Mouse (Mus musculus) forebrain, embryonic 10.5 days (tissue): ENCODE measurements at regions not wholly inside any gene's neighbourhood (a gene's known extent, or its start where the extent isn't known, plus 50 kb on each side); places are given as distances from the start of the nearest gene placed in this dataset.
A peak's percentile ranks its signal among the peaks of the same experiment; 100 is the strongest.

ENCODE experiments used
- DNase-seq: peaks from one replicate; pipeline ENCODE4 v3.0.0-alpha.2; 2017; ENCODE audit warnings: low spot score; ENCODE audit errors: extremely low spot score
- H3K27ac ChIP-seq: fragments of 300-500 bp; sonication (generic); 2 replicates; pipeline ENCODE4 v1.5.1; 2016; ENCODE audit warnings: mild to moderate bottlenecking
- H3K27me3 ChIP-seq: fragments of 300-500 bp; sonication (generic); 2 replicates; pipeline ENCODE4 v1.6.1; 2016; ENCODE audit warnings: mild to moderate bottlenecking; ENCODE audit not compliant: poor library complexity, severe bottlenecking
- H3K36me3 ChIP-seq: fragments of 300-500 bp; sonication (generic); replicated peaks from 2 replicates; pipeline ENCODE4 v1.6.1; 2016; ENCODE audit warnings: mild to moderate bottlenecking, moderate library complexity
- H3K4me1 ChIP-seq: fragments of 300-500 bp; sonication (generic); 2 replicates; pipeline ENCODE4 v1.6.1; 2016
- H3K4me3 ChIP-seq: fragments of 300-500 bp; sonication (generic); 2 replicates; pipeline ENCODE4 v1.5.1; 2016; ENCODE audit warnings: mild to moderate bottlenecking, moderate library complexity
- H3K9me3 ChIP-seq: fragments of 300-500 bp; sonication (generic); 2 replicates; pipeline ENCODE4 v1.6.1; 2016; ENCODE audit warnings: mild to moderate bottlenecking, moderate library complexity
- WGBS: fragments of 180-500 bp; shearing (Covaris S2); methylation state at CpG from one replicate; pipeline ENCODE4 v1.1.7; 2016; 5-methylcytosine and 5-hydroxymethylcytosine counted together

- H3K4me1 ChIP-seq: peaks cover 17% of the 10 kb centered on the region
- H3K4me3 ChIP-seq: no peak overlapping the region
- peak overlapping the region; percentile 74 for H3K27ac ChIP-seq
- DNase-seq: peak; percentile 20
- no peaks in the 10 kb centered on the region for H3K27me3 ChIP-seq
- H3K9me3 ChIP-seq: no peaks in the 10 kb centered on the region
- WGBS: 31% methylated on average over 5 of the region's 5 CpGs
- H3K36me3 ChIP-seq: no peaks in the 10 kb centered on the region
These were observed 150.7 kb downstream of the Klhl25 start for GRCm38 (mm10) chr7:75998853-75999252.

GRCm38 (mm10) chr7:75999324-75999907 lies 151.3 kb downstream of the Klhl25 start:
- Histone ChIP-seq H3K36me3 (no peaks in the 10 kb centered on the region), H3K27ac (peak overlapping the region; percentile 74), H3K4me3 (no peak overlapping the region), H3K27me3 (no peaks in the 10 kb centered on the region), H3K4me1 (peaks cover 17% of the 10 kb centered on the region), H3K9me3 (no peaks in the 10 kb centered on the region)
- 79% methylated on average over 2 of the region's 2 CpGs for WGBS
- DNase-seq: peak; percentile 13

- 97% methylated on average over 1 of the region's 1 CpGs for WGBS
- Histone ChIP-seq H3K36me3 (no peaks in the 10 kb centered on the region), H3K9me3 (no peaks in the 10 kb centered on the region), H3K27me3 (no peaks in the 10 kb centered on the region), H3K4me3 (no peak overlapping the region), H3K27ac (no peak overlapping the region), H3K4me1 (peaks cover 17% of the 10 kb centered on the region)
- DNase-seq: peak; percentile 4
These were observed 152.9 kb downstream of the Klhl25 start for GRCm38 (mm10) chr7:76001012-76001411.

GRCm38 (mm10) chr7:76008226-76008625 lies 160.1 kb downstream of the Klhl25 start:
- Histone ChIP-seq H3K4me3 (no peak overlapping the region), H3K27ac (no peak overlapping the region), H3K9me3 (peaks cover 8% of the 10 kb centered on the region; the same call in 1 of the 2 replicates), H3K36me3 (no peaks in the 10 kb centered on the region), H3K4me1 (no peaks in the 10 kb centered on the region), H3K27me3 (no peaks in the 10 kb centered on the region)
- DNase-seq: no peak
- 71% methylated on average over 6 of the region's 6 CpGs for WGBS

GRCm38 (mm10) chr7:76047743-76048142 lies 181.9 kb upstream of the Agbl1 start:
- Histone ChIP-seq H3K4me3 (no peak overlapping the region), H3K36me3 (no peaks in the 10 kb centered on the region), H3K9me3 (no peaks in the 10 kb centered on the region), H3K27ac (no peak overlapping the region), H3K4me1 (no peaks in the 10 kb centered on the region), H3K27me3 (no peaks in the 10 kb centered on the region)
- DNase-seq: no peak
- WGBS: 92% methylated on average over 3 of the region's 3 CpGs

GRCm38 (mm10) chr7:76049342-76049741 lies 180.3 kb upstream of the Agbl1 start:
- Histone ChIP-seq H3K4me1 (no peaks in the 10 kb centered on the region), H3K9me3 (no peaks in the 10 kb centered on the region), H3K36me3 (no peaks in the 10 kb centered on the region), H3K4me3 (no peak overlapping the region), H3K27me3 (no peaks in the 10 kb centered on the region), H3K27ac (no peak overlapping the region)
- WGBS: 87% methylated on average over 2 of the region's 2 CpGs
- DNase-seq: no peak

GRCm38 (mm10) chr7:76053843-76054242 lies 175.8 kb upstream of the Agbl1 start:
- DNase-seq: no peak
- WGBS: 67% methylated on average over 3 of the region's 3 CpGs
- H3K27ac ChIP-seq: no peak overlapping the region
- H3K9me3 ChIP-seq: no peaks in the 10 kb centered on the region
- no peak overlapping the region for H3K4me3 ChIP-seq
- no peaks in the 10 kb centered on the region for H3K4me1 ChIP-seq
- no peaks in the 10 kb centered on the region for H3K27me3 ChIP-seq
- no peaks in the 10 kb centered on the region for H3K36me3 ChIP-seq

GRCm38 (mm10) chr7:76099149-76099548 lies 130.5 kb upstream of the Agbl1 start:
- Histone ChIP-seq H3K4me3 (no peak overlapping the region), H3K27me3 (no peaks in the 10 kb centered on the region), H3K36me3 (no peaks in the 10 kb centered on the region), H3K27ac (no peak overlapping the region), H3K4me1 (no peaks in the 10 kb centered on the region), H3K9me3 (no peaks in the 10 kb centered on the region)
- 90% methylated on average over 1 of the region's 1 CpGs for WGBS
- no peak for DNase-seq

- whole genome bisulfite sequencing: 70% methylated on average over 8 of the region's 8 CpGs
- no peak for DNase-seq
- H3K4me1 ChIP-seq: peaks cover 3% of the 10 kb centered on the region; the same call in 1 of the 2 replicates
These were observed 108.3 kb upstream of the Agbl1 start for GRCm38 (mm10) chr7:76121242-76121844.

GRCm38 (mm10) chr7:76127641-76128111 lies 102.0 kb upstream of the Agbl1 start:
- DNase-seq: no peak
- H3K9me3 ChIP-seq: no peaks in the 10 kb centered on the region
- H3K36me3 ChIP-seq: no peaks in the 10 kb centered on the region
- no peaks in the 10 kb centered on the region for H3K27me3 ChIP-seq
- H3K4me3 ChIP-seq: no peak overlapping the region
- H3K27ac ChIP-seq: no peak overlapping the region
- H3K4me1 ChIP-seq: no peaks in the 10 kb centered on the region
- WGBS: 71% methylated on average over 2 of the region's 2 CpGs

More at GRCm38 (mm10) chr7:76121242-76121844, 108.3 kb upstream of the Agbl1 start:
- Histone ChIP-seq H3K36me3 (no peaks in the 10 kb centered on the region), H3K27me3 (no peaks in the 10 kb centered on the region), H3K4me3 (no peak overlapping the region), H3K27ac (no peak overlapping the region), H3K9me3 (no peaks in the 10 kb centered on the region)

- Histone ChIP-seq H3K27ac (no peak overlapping the region), H3K9me3 (no peaks in the 10 kb centered on the region), H3K4me1 (no peaks in the 10 kb centered on the region), H3K27me3 (no peaks in the 10 kb centered on the region), H3K4me3 (no peak overlapping the region), H3K36me3 (no peaks in the 10 kb centered on the region)
- no peak for DNase-seq
- WGBS: 81% methylated on average over 4 of the region's 4 CpGs
These were observed 87.2 kb upstream of the Agbl1 start for GRCm38 (mm10) chr7:76142455-76142854.

- Histone ChIP-seq H3K27me3 (no peaks in the 10 kb centered on the region), H3K4me3 (no peak overlapping the region), H3K36me3 (no peaks in the 10 kb centered on the region), H3K9me3 (no peaks in the 10 kb centered on the region), H3K27ac (no peak overlapping the region), H3K4me1 (no peaks in the 10 kb centered on the region)
- no peak for DNase-seq
These were observed 83.3 kb upstream of the Agbl1 start for GRCm38 (mm10) chr7:76146385-76146784.

GRCm38 (mm10) chr7:76156869-76157268 lies 72.8 kb upstream of the Agbl1 start:
- H3K27me3 ChIP-seq: no peaks in the 10 kb centered on the region
- H3K27ac ChIP-seq: no peak overlapping the region
- WGBS: 50% methylated on average over 8 of the region's 8 CpGs
- H3K9me3 ChIP-seq: no peaks in the 10 kb centered on the region
- no peak overlapping the region for H3K4me3 ChIP-seq
- H3K4me1 ChIP-seq: no peaks in the 10 kb centered on the region
- H3K36me3 ChIP-seq: no peaks in the 10 kb centered on the region
- no peak for DNase-seq
